Mouse (Mus musculus) bone marrow, adult 2 months (tissue): Measurements from ENCODE around the gene Zbbx.

Experiments used
- CTCF ChIP-seq: fragments of 200-500 bp; IDR thresholded peaks from 2 replicates; pipeline ENCODE4 v1.5.1; 2011; ENCODE audit warnings: low read length, control low read depth; ENCODE audit not compliant: control insufficient read depth, insufficient read depth
- POLR2A ChIP-seq: fragments of 200-500 bp; IDR thresholded peaks from 2 replicates; pipeline ENCODE4 v1.6.1; 2011; ENCODE audit warnings: low read depth, mild to moderate bottlenecking, control low read depth, low read length, borderline replicate concordance; ENCODE audit not compliant: control insufficient read depth

GRCm38 (mm10) chr3:75085762-75086161, 79.1 kb downstream of the Zbbx start:
- no peak for TF ChIP-seq POLR2A
- TF ChIP-seq CTCF: no peak
